In genomic region chr3:17865112-17865511, GRCm38 (mm10) we compare ENCODE assay signal across 24 mouse cellular contexts.
DNase-seq lines count a peak whose midpoint lies in the region; ATAC-seq and TF ChIP-seq lines count a peak whose summit lies in the region.
"Had no signal": no experiment of that assay in that cellular context is flagged by ENCODE, and none has a peak within 500 bp of the region (broad histone marks: within the 10 kb centered on the region; RNA-seq: fewer than 3 reads in every experiment).

No protein-coding gene starts in this region.

- no peaks in the 10 kb centered on the region for H3K36me3 ChIP-seq in forebrain, embryonic 13.5 days (ENCODE audit: poor library complexity, severe bottlenecking)
- no peaks in the 10 kb centered on the region for H3K36me3 ChIP-seq in forebrain, embryonic 10.5 days (replicated peaks)
- H3K36me3 ChIP-seq in midbrain, postnatal 0 days (ENCODE audit: insufficient read depth, low read length) = no peaks in the 10 kb centered on the region
- no peaks in the 10 kb centered on the region for H3K36me3 ChIP-seq in midbrain, embryonic 13.5 days
- H3K36me3 ChIP-seq: embryonic facial prominence, embryonic 15.5 days; heart, embryonic 12.5 days; limb, embryonic 12.5 days; liver, embryonic 13.5 days; lung, embryonic 15.5 days had no signal

- H3K27ac ChIP-seq in forebrain, embryonic 13.5 days = no peak overlapping the region
- no peak overlapping the region for H3K27ac ChIP-seq in forebrain, embryonic 10.5 days
- H3K27ac ChIP-seq in midbrain, postnatal 0 days (ENCODE audit: low read depth, low read length) = no peak overlapping the region
- no peak overlapping the region for H3K27ac ChIP-seq in midbrain, embryonic 13.5 days
- H3K27ac ChIP-seq: embryonic facial prominence, embryonic 15.5 days; left cerebral cortex, adult 2 months; limb, embryonic 12.5 days; liver, embryonic 13.5 days; lung, embryonic 15.5 days; macrophage had no signal

- no peak overlapping the region for H3K4me2 ChIP-seq in forebrain, embryonic 13.5 days
- H3K4me2 ChIP-seq in midbrain, postnatal 0 days (ENCODE audit: low read depth, low read length, poor library complexity, severe bottlenecking) = no peak overlapping the region
- no peak overlapping the region for H3K4me2 ChIP-seq in midbrain, embryonic 13.5 days (replicated peaks)
- H3K4me2 ChIP-seq: embryonic facial prominence, embryonic 15.5 days; heart, embryonic 12.5 days; limb, embryonic 12.5 days; liver, embryonic 13.5 days; lung, embryonic 15.5 days; midbrain, embryonic 11.5 days had no signal

- no peaks in the 10 kb centered on the region for H3K27me3 ChIP-seq in forebrain, embryonic 13.5 days
- H3K27me3 ChIP-seq in forebrain, embryonic 10.5 days (ENCODE audit: poor library complexity, severe bottlenecking) = no peaks in the 10 kb centered on the region
- H3K27me3 ChIP-seq in midbrain, postnatal 0 days (ENCODE audit: insufficient read depth, low read length) = no peaks in the 10 kb centered on the region
- H3K27me3 ChIP-seq in midbrain, embryonic 13.5 days = no peaks in the 10 kb centered on the region
- H3K27me3 ChIP-seq: CH12.LX; embryonic facial prominence, embryonic 15.5 days; heart, embryonic 12.5 days; limb, embryonic 12.5 days; liver, embryonic 13.5 days; lung, embryonic 15.5 days had no signal

- no peak for DNase-seq in forebrain, embryonic 10.5 days (ENCODE audit: extremely low spot score, low spot score)
- DNase-seq in midbrain, postnatal 0 days (ENCODE audit: low spot score) = peak; percentile 69
- DNase-seq in cerebellum, postnatal 14 days = peak; percentile 70 to 82
- DNase-seq in layer of hippocampus, postnatal 10 days (ENCODE audit: low spot score in 2 of 2) = peak; percentile 13 to 22
- no peak for DNase-seq in adrenal gland, postnatal 4 days (ENCODE audit: low spot score in 2 of 2)
- DNase-seq: adrenal gland, postnatal 14 days; embryo, embryonic 11 days; gastrocnemius, postnatal 10 days; kidney, adult 8-10 months; kidney, postnatal 36 days; liver, embryonic 13.5 days; retina, postnatal 1 day had no signal

- TF ChIP-seq CTCF in midbrain, postnatal 0 days (IDR thresholded peaks at IDR 0.05) = no peak

- 56% methylated on average over 4 of the region's 4 CpGs for WGBS in forebrain, embryonic 13.5 days
- WGBS in forebrain, embryonic 10.5 days = 80% methylated on average over 4 of the region's 4 CpGs
- WGBS in midbrain, postnatal 0 days = 75% methylated on average over 4 of the region's 4 CpGs
- 85% methylated on average over 4 of the region's 4 CpGs for WGBS in midbrain, embryonic 13.5 days

- H3K9ac ChIP-seq in forebrain, embryonic 13.5 days = no peak overlapping the region
- H3K9ac ChIP-seq in midbrain, postnatal 0 days (replicated peaks; ENCODE audit: low read length, poor library complexity, severe bottlenecking) = no peak overlapping the region
- no peak overlapping the region for H3K9ac ChIP-seq in midbrain, embryonic 13.5 days (replicated peaks)
- H3K9ac ChIP-seq: embryonic facial prominence, embryonic 15.5 days; heart, embryonic 12.5 days; limb, embryonic 12.5 days; liver, embryonic 13.5 days; lung, embryonic 15.5 days had no signal

- H3K4me3 ChIP-seq in forebrain, embryonic 13.5 days = no peak overlapping the region
- H3K4me3 ChIP-seq in forebrain, embryonic 10.5 days = no peak overlapping the region
- no peak overlapping the region for H3K4me3 ChIP-seq in midbrain, postnatal 0 days (ENCODE audit: low read depth, low read length)
- no peak overlapping the region for H3K4me3 ChIP-seq in midbrain, embryonic 13.5 days (replicated peaks)
- H3K4me3 ChIP-seq: embryonic facial prominence, embryonic 15.5 days; heart, embryonic 12.5 days; left cerebral cortex, adult 2 months; limb, embryonic 12.5 days; liver, embryonic 13.5 days; lung, embryonic 15.5 days had no signal

- H3K9me3 ChIP-seq in forebrain, embryonic 13.5 days (replicated peaks) = no peaks in the 10 kb centered on the region
- no peaks in the 10 kb centered on the region for H3K9me3 ChIP-seq in forebrain, embryonic 10.5 days
- no peaks in the 10 kb centered on the region for H3K9me3 ChIP-seq in midbrain, postnatal 0 days (ENCODE audit: low read length)
- no peaks in the 10 kb centered on the region for H3K9me3 ChIP-seq in midbrain, embryonic 13.5 days
- H3K9me3 ChIP-seq: embryonic facial prominence, embryonic 15.5 days; heart, embryonic 12.5 days; limb, embryonic 12.5 days; liver, embryonic 13.5 days; lung, embryonic 15.5 days had no signal

- 0 out of 2 replicates have a peak, but pooled peaks cover 2% of the 10 kb centered on the region for H3K4me1 ChIP-seq in forebrain, embryonic 13.5 days
- no peaks in the 10 kb centered on the region for H3K4me1 ChIP-seq in forebrain, embryonic 10.5 days
- no peaks in the 10 kb centered on the region for H3K4me1 ChIP-seq in midbrain, postnatal 0 days (ENCODE audit: insufficient read depth, low read length)
- no peaks in the 10 kb centered on the region for H3K4me1 ChIP-seq in midbrain, embryonic 13.5 days (replicated peaks)
- H3K4me1 ChIP-seq: embryonic facial prominence, embryonic 15.5 days; heart, embryonic 12.5 days; limb, embryonic 12.5 days; liver, embryonic 13.5 days; lung, embryonic 15.5 days had no signal

- peak; percentile 67 for ATAC-seq in forebrain, embryonic 13.5 days
- ATAC-seq in midbrain, postnatal 0 days (ENCODE audit: low FRiP score) = no peak
- ATAC-seq in midbrain, embryonic 13.5 days = no peak
- no peak for ATAC-seq in granulocyte monocyte progenitor cell, adult 5-6 weeks (replicated peaks; ENCODE audit: poor library complexity, severe bottlenecking)
- ATAC-seq: inflammation-experienced regulatory T-cells, adult 6 months had no signal

Comparison
In these comparisons a context has a peak if more than half of its experiments do, and no peak if none do; other contexts are left out.
1. DNase-seq: peak in midbrain, postnatal 0 days (single experiment), cerebellum, postnatal 14 days (2 of 2) and layer of hippocampus, postnatal 10 days (2 of 2); none in forebrain, embryonic 10.5 days (single experiment) and adrenal gland, postnatal 4 days (0 of 2).